Mouse (Mus musculus): ENCODE data around the gene Golgb1. TPM values are rescaled to one million over a fixed set of nuclear protein-coding genes. Genes with fewer than 3 reads are reported as not detected.

The Golgb1 gene
- polyA plus RNA-seq, 1 experiment from 2014 or later: 91.6 TPM

DNA sequence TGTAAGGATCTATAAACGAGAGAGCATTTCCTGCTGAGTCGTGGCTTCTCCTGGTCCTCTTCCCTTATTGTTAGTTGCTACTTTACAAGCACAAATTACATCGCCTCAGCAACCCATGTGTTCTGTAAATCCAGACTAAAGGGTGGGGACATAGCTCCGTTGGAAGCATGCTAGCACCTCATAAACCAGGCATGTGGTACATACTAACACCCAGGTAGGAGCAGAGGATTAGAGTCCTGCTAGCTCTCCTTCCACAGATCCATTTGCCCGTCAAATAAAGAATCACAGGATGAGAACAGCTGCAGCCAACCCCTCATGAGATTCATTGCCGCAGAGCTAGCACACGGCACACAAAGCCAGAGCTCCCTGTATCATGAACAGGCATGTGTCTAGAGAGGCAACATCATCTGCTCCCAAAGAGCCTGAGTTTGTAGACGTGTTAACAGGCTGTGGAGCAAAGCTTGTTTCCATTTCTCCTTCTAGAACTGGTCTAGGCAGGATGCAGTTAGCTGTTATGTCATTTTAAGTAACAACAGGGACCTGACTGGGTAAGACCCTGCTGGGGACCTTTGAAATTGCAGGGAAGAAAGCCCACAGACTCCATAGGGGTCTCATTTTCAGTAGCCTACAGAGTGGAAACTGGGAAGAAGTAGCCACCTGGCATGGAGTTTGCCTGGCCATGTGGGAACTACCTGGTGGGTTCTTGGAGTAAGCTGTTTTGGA lies 74.8 kb downstream of the Golgb1 start:
- WGBS: 70% methylated on average over 8 of the region's 8 CpGs
- ATAC-seq: no peak
- Histone ChIP-seq H3K9ac (replicated peaks) (no peak overlapping the region), H3K9me3 (no peaks in the 10 kb centered on the region), H3K4me2 (replicated peaks) (no peak overlapping the region), H3K36me3 (no peaks in the 10 kb centered on the region), H3K27ac (no peak overlapping the region), H3K27me3 (no peaks in the 10 kb centered on the region), H3K4me1 (replicated peaks) (peaks cover 6% of the 10 kb centered on the region), H3K4me3 (replicated peaks) (no peak overlapping the region)

DNA sequence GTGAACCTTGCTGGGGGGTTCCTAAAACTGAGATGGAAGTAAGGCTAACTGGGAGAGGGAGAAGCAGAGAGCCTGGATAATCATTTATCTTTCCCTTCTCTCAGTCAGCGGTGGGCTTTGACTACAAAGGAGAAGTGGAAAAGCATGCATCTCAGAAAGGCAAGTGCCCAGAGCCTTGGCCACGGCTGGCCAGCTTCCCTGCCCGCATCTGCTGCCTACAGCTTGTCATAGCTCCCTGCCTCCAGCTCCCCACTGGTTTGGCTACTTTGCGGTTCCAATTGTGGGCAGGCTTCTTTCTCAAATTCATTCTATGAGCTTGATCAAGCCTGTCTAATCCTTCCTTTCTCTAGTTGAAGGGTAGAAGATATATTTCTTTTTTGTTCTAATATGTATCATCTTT lies 76.1 kb downstream of the Golgb1 start:
- H3K4me3 ChIP-seq (replicated peaks): no peak overlapping the region
- ATAC-seq: no peak
- no peaks in the 10 kb centered on the region for H3K9me3 ChIP-seq
- no peak overlapping the region for H3K9ac ChIP-seq (replicated peaks)
- no peak overlapping the region for H3K4me2 ChIP-seq (replicated peaks)
- H3K27me3 ChIP-seq: no peaks in the 10 kb centered on the region
- H3K36me3 ChIP-seq: no peaks in the 10 kb centered on the region
- no peaks in the 10 kb centered on the region for H3K4me1 ChIP-seq (replicated peaks)
- no peak overlapping the region for H3K27ac ChIP-seq
- 11% methylated on average over 4 of the region's 4 CpGs for WGBS

DNA sequence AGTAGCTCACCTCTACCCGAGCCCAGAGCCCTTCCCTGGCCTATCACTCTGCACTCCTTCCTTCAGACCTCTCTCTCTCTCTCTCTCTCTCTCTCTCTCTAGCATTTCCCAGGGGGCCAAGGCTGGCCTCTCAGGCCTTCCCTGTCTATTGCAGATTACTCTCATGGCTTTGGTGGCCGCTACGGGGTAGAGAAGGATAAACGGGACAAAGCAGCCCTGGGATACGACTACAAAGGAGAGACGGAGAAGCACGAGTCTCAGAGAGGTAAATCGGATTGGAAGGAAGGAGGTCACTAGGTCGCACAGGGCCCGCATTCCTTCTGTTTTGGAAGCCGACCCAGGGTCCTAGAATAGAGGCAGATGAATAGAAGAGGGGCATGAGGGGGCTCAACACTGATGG lies 80.2 kb downstream of the Golgb1 start:
- Histone ChIP-seq H3K9me3 (no peaks in the 10 kb centered on the region), H3K9ac (replicated peaks) (no peak overlapping the region), H3K27ac (no peak overlapping the region), H3K4me2 (replicated peaks) (no peak overlapping the region), H3K4me1 (replicated peaks) (no peaks in the 10 kb centered on the region), H3K36me3 (no peaks in the 10 kb centered on the region), H3K27me3 (no peaks in the 10 kb centered on the region), H3K4me3 (replicated peaks) (no peak overlapping the region)
- 9% methylated on average over 11 of the region's 11 CpGs for WGBS
- no peak for ATAC-seq

DNA sequence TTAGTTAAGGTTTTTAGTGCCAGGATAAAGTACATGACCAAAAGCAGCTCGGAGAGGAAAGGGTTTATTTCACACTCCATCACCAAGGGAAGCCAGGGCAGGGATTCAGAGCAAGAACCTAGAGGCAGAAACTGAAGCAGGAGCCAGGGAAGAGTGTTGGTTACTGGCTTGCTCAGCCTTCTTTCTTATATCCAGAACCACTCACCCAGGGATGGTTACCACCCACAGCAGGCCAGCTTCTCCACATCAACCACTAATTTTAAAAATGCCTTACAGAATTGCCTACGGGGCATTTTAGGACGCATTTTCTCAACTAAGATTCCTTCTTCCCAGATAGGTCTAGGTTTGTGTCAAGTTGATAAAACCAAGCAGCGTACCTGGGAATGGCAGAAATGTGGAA lies 88.5 kb downstream of the Golgb1 start:
- Histone ChIP-seq H3K4me1 (replicated peaks) (no peaks in the 10 kb centered on the region), H3K4me3 (replicated peaks) (no peak overlapping the region), H3K9ac (replicated peaks) (no peak overlapping the region), H3K4me2 (replicated peaks) (no peak overlapping the region), H3K27me3 (no peaks in the 10 kb centered on the region), H3K36me3 (no peaks in the 10 kb centered on the region), H3K27ac (no peak overlapping the region), H3K9me3 (no peaks in the 10 kb centered on the region)
- 86% methylated on average over 4 of the region's 4 CpGs for WGBS
- no peak for ATAC-seq

DNA sequence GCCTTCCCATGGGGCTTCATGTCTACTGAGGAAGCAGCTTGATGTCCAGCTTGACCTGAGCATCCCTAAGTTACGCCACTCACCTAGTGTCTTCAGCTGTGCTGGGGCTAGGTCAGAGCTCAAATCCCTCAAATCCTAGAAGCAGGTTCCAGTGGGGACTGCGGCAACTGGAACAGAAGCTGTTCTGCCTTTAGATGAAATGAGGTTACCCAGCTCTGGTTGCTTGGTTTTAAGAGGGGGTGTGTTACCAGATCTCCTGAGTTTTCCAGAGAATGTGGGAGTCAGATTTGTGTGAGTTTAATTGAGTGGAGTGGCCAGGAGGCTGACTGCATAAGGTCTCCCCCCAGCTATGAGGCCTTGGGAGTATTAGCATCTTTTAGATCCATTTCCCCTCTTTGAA lies 104.2 kb downstream of the Golgb1 start:
- Histone ChIP-seq H3K9me3 (no peaks in the 10 kb centered on the region), H3K9ac (replicated peaks) (no peak overlapping the region), H3K36me3 (no peaks in the 10 kb centered on the region), H3K27me3 (no peaks in the 10 kb centered on the region), H3K4me2 (replicated peaks) (no peak overlapping the region), H3K4me1 (replicated peaks) (no peaks in the 10 kb centered on the region), H3K27ac (no peak overlapping the region), H3K4me3 (replicated peaks) (no peak overlapping the region)
- no peak for ATAC-seq
- 82% methylated on average over 2 of the region's 2 CpGs for WGBS

Other genes starting within 250 kb of the Golgb1 start
- 1.4 and 1.8 TPM in 2 replicates for gene Cd86, start 209.1 kb upstream of the Golgb1 start, polyA plus RNA-seq (2015; fragmentation: Nextera tagmentation; extraction: Ambion mirVana)
- gene Ildr1, start 181.2 kb upstream of the Golgb1 start, polyA plus RNA-seq (2015; fragmentation: Nextera tagmentation; extraction: Ambion mirVana): not detected in 2 replicates
- 6.0 and 7.0 TPM in 2 replicates for gene Slc15a2, start 90.2 kb upstream of the Golgb1 start, polyA plus RNA-seq (2015; fragmentation: Nextera tagmentation; extraction: Ambion mirVana)
- gene Iqcb1, start 46.8 kb upstream of the Golgb1 start, polyA plus RNA-seq (2015; fragmentation: Nextera tagmentation; extraction: Ambion mirVana): 64.3 and 72.5 TPM in 2 replicates
- 0.73 and 0.89 TPM in 2 replicates for gene Eaf2, start 137 bp upstream of the Golgb1 start, polyA plus RNA-seq (2015; fragmentation: Nextera tagmentation; extraction: Ambion mirVana)
- 1.4 and 1.8 TPM in 2 replicates for gene Hcls1, start 59.8 kb downstream of the Golgb1 start, polyA plus RNA-seq (2015; fragmentation: Nextera tagmentation; extraction: Ambion mirVana)
- not detected in 2 replicates for gene Fbxo40, start 115.3 kb downstream of the Golgb1 start, polyA plus RNA-seq (2015; fragmentation: Nextera tagmentation; extraction: Ambion mirVana)
- 4.3 and 4.7 TPM in 2 replicates for gene Polq, start 136.6 kb downstream of the Golgb1 start, polyA plus RNA-seq (2015; fragmentation: Nextera tagmentation; extraction: Ambion mirVana)